Mouse (Mus musculus): ENCODE results near the gene Retreg3.
"Not testable (repeated sequence)": the region's sequence is repeated elsewhere in the genome, so short reads cannot be mapped to it uniquely, and the experiment has no call there.

Retreg3 gene

GRCm38 (mm10) chr11:101149178-101150105 is 29.7 kb upstream of the Retreg3 start:
- peak; percentile 45 for DNase-seq (ENCODE audit: inconsistent ontology term)

- no peak for DNase-seq (ENCODE audit: inconsistent ontology term)
Observed at GRCm38 (mm10) chr11:101148751-101149150, 29.1 kb upstream of the Retreg3 start.

DNA sequence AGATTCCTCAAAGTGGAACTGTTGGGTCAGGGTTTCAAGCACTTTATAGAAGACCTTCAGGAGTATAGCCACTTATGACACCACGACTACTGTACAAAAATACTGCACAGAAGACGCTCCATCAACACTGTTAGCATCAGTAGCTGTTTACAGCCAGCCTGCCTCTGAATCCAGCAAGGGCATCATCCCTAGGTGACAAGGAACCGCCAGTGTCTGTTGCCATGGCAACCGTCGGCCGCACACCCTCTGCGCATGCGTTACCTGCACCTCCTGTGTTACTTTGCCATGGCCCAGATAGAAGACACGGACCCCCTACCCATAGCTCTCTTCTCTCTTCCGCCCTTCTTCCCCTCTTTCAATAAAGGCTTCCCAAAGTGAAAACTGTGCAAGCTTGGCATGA is 26.7 kb upstream of the Retreg3 start:
- no peak for DNase-seq (ENCODE audit: inconsistent ontology term)

- no peak for DNase-seq (ENCODE audit: inconsistent ontology term)
Observed at GRCm38 (mm10) chr11:101143338-101144225, 23.9 kb upstream of the Retreg3 start.

- no peak for DNase-seq (ENCODE audit: inconsistent ontology term)
Observed at GRCm38 (mm10) chr11:101142215-101142967, 22.7 kb upstream of the Retreg3 start.

DNA sequence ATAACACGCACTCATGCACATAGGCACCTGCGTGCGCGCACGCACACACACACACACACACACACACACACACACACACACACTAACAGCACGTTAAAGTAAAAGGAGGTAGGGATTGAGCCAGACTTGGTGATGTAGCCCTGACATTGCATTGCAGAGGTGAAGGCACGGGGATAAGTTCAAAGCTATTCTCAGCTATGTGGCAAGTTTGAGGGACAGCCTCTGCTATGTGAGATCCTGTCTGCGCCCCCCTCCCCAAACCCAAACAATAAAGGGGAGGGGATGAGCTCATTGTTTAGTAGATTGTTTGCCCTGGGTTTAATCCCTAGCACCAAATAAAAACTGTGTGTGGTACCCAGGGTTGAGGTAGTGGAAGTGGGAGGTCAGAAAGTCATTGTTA is 21.4 kb upstream of the Retreg3 start:
- DNase-seq (ENCODE audit: inconsistent ontology term), result no peak

GRCm38 (mm10) chr11:101140164-101140819 is 20.6 kb upstream of the Retreg3 start:
- peak; percentile 89 for DNase-seq (ENCODE audit: inconsistent ontology term)

GRCm38 (mm10) chr11:101138536-101139181 is 19.0 kb upstream of the Retreg3 start:
- DNase-seq (ENCODE audit: inconsistent ontology term), result peak; percentile 81

DNA sequence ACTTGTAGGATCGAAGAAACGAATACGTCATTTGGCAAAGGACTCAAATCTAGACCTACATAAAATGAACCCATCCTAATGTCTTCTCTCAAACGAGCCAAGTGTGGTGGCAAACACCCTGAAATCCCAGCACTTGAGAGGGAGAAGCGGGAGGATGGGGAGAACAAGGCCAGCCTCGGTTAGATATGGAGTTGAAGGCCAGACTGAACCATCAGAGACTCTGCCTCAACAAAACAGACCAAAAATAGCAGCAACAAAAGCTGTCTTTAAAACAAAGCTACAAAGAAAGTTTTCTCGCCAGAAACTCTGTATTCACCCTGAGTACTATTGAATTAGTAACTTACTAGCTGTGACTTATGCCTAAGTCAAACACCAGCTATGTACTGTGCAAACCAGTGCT is 17.3 kb upstream of the Retreg3 start:
- DNase-seq (ENCODE audit: inconsistent ontology term), result no peak

GRCm38 (mm10) chr11:101134217-101134865 is 14.6 kb upstream of the Retreg3 start:
- no peak for DNase-seq (ENCODE audit: inconsistent ontology term)

DNA sequence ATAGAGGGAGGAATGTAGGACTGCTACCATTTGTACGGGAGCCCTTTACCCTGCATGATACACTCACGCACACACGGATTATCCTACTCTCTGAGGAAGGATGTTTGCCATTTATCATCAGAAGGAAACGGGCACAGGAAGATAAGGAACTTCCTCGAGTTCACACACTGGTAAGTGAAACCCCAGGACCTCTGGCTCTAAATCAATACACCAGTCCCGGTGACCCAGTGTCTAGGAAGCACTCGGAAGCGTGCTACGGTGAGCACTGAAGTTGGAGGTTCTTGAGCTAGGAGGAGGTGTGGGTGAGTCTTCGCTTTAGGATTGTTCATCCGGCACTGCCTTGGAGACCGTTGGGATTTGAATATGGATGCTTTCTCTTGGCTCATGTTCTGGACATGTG is 13.3 kb upstream of the Retreg3 start:
- no peak for DNase-seq (ENCODE audit: inconsistent ontology term)

DNA sequence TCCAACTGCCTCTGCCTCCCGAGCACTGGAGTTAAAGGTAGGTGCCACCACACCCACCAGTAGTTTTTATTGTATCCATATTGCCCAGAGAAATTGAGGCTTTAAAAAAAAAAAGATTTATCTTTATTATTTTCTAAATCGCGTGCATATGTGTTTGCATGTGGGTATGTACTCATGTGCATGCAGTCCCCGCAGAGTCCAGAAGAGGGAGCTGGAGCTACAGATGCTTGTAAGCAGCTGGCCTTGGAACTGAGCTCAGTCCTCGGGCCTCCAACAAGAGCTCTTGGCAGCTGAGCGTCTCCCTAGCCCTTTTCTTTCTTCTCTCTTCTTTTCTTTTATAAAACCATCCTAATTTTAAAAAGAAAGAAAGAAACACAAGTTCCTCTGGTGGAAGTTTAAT is 12.0 kb upstream of the Retreg3 start:
- DNase-seq (ENCODE audit: inconsistent ontology term), result no peak

DNA sequence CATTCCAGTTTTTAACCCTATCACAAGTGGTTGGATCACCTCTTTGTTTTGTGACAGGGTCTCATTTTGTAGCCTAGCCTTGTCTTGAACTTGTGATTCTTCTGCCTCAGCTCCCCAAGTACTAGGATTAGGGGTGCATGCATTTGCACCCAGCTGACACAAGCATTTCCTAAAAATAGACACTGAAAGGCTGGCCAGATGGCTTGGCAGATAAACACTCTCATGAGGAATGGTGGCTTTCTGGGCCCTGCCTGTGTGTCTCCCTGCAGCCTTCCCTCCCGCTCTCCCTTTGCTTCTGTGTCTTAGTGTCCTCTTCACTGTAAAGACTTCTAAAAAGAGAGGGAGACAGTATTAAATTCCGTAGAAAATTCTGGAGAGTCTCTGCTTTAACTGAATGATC is 11.5 kb upstream of the Retreg3 start:
- no peak for DNase-seq (ENCODE audit: inconsistent ontology term)

GRCm38 (mm10) chr11:101130056-101130756 is 10.5 kb upstream of the Retreg3 start:
- DNase-seq (ENCODE audit: inconsistent ontology term), result no peak

GRCm38 (mm10) chr11:101128996-101129577 is 9.4 kb upstream of the Retreg3 start:
- no peak for DNase-seq (ENCODE audit: inconsistent ontology term)

- DNase-seq (ENCODE audit: inconsistent ontology term), result no peak
Observed at GRCm38 (mm10) chr11:101127075-101127474, 7.4 kb upstream of the Retreg3 start.

- not testable (repeated sequence) for DNase-seq (ENCODE audit: inconsistent ontology term)
Observed at GRCm38 (mm10) chr11:101125008-101125407, 5.3 kb upstream of the Retreg3 start.

DNA sequence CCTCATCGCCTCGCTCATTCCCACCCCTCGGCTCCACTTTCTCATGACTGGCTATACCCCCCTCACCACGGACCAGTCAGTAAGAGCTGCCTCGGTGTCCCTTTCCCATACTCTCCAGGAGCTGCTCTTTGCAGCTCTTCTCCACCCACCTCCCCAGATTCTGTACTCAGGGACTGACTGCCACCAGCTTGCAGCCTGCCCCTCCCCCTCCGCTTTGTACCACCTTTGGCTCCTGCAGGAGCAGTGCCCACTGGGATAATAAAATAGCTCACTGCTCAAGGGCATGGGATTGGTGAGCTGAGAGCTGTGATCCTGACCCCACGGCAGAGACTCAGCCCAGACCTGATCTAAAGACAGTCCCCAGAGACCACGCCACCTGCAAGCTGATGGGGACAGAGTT is 4.8 kb upstream of the Retreg3 start:
- DNase-seq (ENCODE audit: inconsistent ontology term), result not testable (repeated sequence)

- DNase-seq (ENCODE audit: inconsistent ontology term), result peak; percentile 64
Observed at GRCm38 (mm10) chr11:101120545-101121188, 974 bp upstream of the Retreg3 start.
